Mouse (Mus musculus) midbrain, embryonic 16.5 days (tissue): ENCODE results near the gene Gm16253. TPM values are rescaled to one million over a fixed set of nuclear protein-coding genes. Genes with fewer than 3 reads are reported as not detected.

ENCODE experiments used
- ATAC-seq: fragments of 200-750 bp; cut with Nextera tagmentation; 2 replicates; pipeline ENCODE4 v1.8.0; 2017; ENCODE audit warnings: moderate TSS enrichment
- H3K27ac ChIP-seq: fragments of 300-500 bp; sonication (generic); 2 replicates; pipeline ENCODE4 v1.5.1; 2014; ENCODE audit warnings: mild to moderate bottlenecking, low read length, mixed read lengths
- H3K27me3 ChIP-seq: fragments of 300-500 bp; sonication (generic); 2 replicates; pipeline ENCODE4 v1.6.1; 2014; ENCODE audit warnings: low read depth, low read length, mixed read lengths; ENCODE audit not compliant: control insufficient read depth, insufficient read depth
- H3K36me3 ChIP-seq: fragments of 300-500 bp; sonication (generic); 2 replicates; pipeline ENCODE4 v1.6.1; 2014; ENCODE audit warnings: mild to moderate bottlenecking, low read length, moderate library complexity, mixed read lengths; ENCODE audit not compliant: control insufficient read depth, insufficient read depth
- H3K4me1 ChIP-seq: fragments of 300-500 bp; sonication (generic); 2 replicates; pipeline ENCODE4 v1.6.1; 2014; ENCODE audit warnings: mild to moderate bottlenecking, low read length, mixed read lengths; ENCODE audit not compliant: control insufficient read depth, insufficient read depth
- H3K4me2 ChIP-seq: fragments of 300-500 bp; sonication (generic); 2 replicates; pipeline ENCODE4 v1.6.1; 2014; ENCODE audit warnings: mild to moderate bottlenecking, low read length, mixed read lengths
- H3K4me3 ChIP-seq: fragments of 300-500 bp; sonication (generic); 2 replicates; pipeline ENCODE4 v1.5.1; 2014; ENCODE audit warnings: low read depth, mild to moderate bottlenecking, low read length, moderate library complexity, mixed read lengths
- H3K9ac ChIP-seq: fragments of 300-500 bp; sonication (generic); 2 replicates; pipeline ENCODE4 v1.6.1; 2014; ENCODE audit warnings: low read depth, low read length, mixed read lengths
- H3K9me3 ChIP-seq: fragments of 300-500 bp; sonication (generic); replicated peaks from 2 replicates; pipeline ENCODE4 v1.6.1; 2014; ENCODE audit warnings: mild to moderate bottlenecking, low read length, mixed read lengths; ENCODE audit not compliant: control insufficient read depth, poor library complexity, severe bottlenecking
- WGBS: fragments of 180-500 bp; shearing (Covaris S2); extraction: QIAGEN DNeasy Blood & Tissue Kit; methylation state at CpG from one replicate; pipeline ENCODE4 v1.1.7; 2014; 5-methylcytosine and 5-hydroxymethylcytosine counted together
- polyA plus RNA-seq: library from polyadenylated mRNA; unstranded; fragments of >200 nt; fragmentation: Nextera tagmentation; extraction: Ambion mirVana; gene quantifications from 2 replicates; pipeline ENCODE4 v1.2.1, GENCODE M21; 2015

Gene Gm16253
- polyA plus RNA-seq, 1 experiment from 2014 or later: 1.8 TPM

DNA sequence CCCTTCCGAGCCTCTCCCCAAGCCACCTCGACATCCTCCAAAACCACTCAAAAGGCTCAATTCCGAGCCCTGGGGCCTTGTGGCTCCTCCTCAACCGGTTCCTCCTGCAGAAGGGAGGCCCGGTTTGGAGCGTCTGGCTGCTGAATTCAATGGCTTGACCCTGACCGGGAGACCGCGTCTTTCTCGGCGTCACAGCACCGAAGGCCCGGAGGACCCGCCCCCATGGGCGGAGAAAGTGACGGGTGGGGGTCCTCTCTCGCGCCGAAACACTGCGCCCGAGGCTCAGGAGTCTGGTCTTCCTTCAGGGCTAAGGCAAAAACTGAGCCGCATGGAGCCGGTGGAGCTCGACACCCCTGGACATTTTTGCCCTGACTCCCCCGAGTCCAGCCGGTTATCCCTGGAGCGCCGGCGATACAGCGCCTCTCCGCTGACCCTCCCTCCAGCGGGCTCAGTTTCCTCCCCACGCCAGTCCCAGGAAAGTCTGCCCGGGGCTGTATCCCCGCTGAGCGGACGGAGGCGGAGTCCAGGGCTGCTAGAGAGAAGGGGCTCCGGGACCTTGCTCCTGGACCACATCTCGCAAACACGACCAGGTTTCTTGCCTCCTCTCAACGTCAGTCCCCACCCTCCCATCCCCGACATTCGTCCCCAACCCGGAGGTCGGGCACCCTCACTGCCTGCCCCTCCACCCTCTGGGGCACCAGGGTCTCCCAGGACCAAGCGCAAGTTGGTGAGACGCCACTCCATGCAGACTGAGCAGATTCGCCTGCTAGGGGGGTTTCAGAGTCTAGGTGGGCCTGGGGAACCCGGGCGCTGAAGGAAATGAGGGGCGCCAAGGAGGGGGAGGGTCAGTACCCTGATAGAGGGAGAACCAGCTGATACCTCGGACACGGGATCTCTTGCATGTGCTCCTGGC lies 21.6 kb downstream of the Gm16253 start:
- Histone ChIP-seq H3K9ac (peak overlapping the region; percentile 85), H3K4me1 (peaks cover 52% of the 10 kb centered on the region), H3K27ac (peak overlapping the region; percentile 66), H3K4me2 (peak overlapping the region; percentile 85), H3K27me3 (no peaks in the 10 kb centered on the region), H3K9me3 (no peaks in the 10 kb centered on the region), H3K4me3 (peak overlapping the region; percentile 57), H3K36me3 (no peaks in the 10 kb centered on the region)
- ATAC-seq: no peak
- WGBS: 1% methylated on average over 54 of the region's 54 CpGs

- no peak overlapping the region for H3K27ac ChIP-seq
Measured at GRCm38 (mm10) chr3:96599069-96599393, 22.2 kb downstream of the Gm16253 start.

GRCm38 (mm10) chr3:96599411-96599810 lies 22.6 kb downstream of the Gm16253 start:
- no peak overlapping the region for H3K27ac ChIP-seq
- no peaks in the 10 kb centered on the region for H3K36me3 ChIP-seq
- no peaks in the 10 kb centered on the region for H3K9me3 ChIP-seq
- peaks cover 62% of the 10 kb centered on the region for H3K4me1 ChIP-seq
- whole genome bisulfite sequencing: 74% methylated on average over 3 of the region's 3 CpGs
- H3K27me3 ChIP-seq: no peaks in the 10 kb centered on the region
- H3K4me2 ChIP-seq: no peak overlapping the region; the same call in 1 of the 2 replicates
- no peak for ATAC-seq
- H3K4me3 ChIP-seq: no peak overlapping the region
- no peak overlapping the region for H3K9ac ChIP-seq

More at GRCm38 (mm10) chr3:96599069-96599393, 22.2 kb downstream of the Gm16253 start:
- Histone ChIP-seq H3K9me3 (no peaks in the 10 kb centered on the region), H3K9ac (no peak overlapping the region; the same call in 1 of the 2 replicates), H3K27me3 (no peaks in the 10 kb centered on the region), H3K4me1 (peaks cover 58% of the 10 kb centered on the region), H3K4me2 (peak overlapping the region; percentile 85), H3K4me3 (no peak overlapping the region; the same call in 1 of the 2 replicates), H3K36me3 (no peaks in the 10 kb centered on the region)
- WGBS: 45% methylated on average over 8 of the region's 8 CpGs
- ATAC-seq: no peak

DNA sequence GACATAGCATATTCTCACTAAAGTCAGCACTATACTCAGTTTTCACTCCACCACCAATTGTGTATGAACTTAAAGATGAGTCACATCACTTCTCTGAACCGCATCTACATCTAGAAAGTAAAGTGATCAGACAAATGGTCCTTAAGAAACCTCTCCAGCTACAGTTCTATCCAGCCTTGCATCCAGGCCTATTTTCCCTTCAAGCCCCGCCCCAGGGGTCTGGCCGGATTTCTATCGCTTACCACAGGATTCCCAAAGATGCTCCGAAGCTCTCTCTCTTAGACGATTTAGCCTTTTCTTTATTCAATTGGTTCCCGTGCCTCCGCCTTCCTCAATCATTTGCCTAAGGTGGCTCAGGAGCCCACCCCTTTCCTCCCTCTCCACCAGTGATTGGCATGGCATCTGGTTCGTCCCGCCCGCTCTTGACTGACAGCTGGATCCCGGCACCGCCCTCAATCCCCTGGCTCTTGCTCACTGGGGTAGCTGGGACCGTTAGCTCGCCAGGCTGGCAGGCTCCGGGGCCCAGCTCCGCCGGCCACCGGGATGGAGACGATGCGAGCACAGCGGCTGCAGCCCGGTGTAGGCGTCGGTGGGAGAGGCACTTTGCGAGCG lies 24.0 kb downstream of the Gm16253 start, which contains the start of gene Lix1l:
Lix1l (plus strand) TSS at position 511 of the 612 bp plus-strand sequence.
- H3K4me1 ChIP-seq: peaks cover 65% of the 10 kb centered on the region
- H3K9me3 ChIP-seq: no peaks in the 10 kb centered on the region
- H3K27me3 ChIP-seq: no peaks in the 10 kb centered on the region
- H3K9ac ChIP-seq: peak within 1 kb of the TSS; percentile 95
- H3K4me2 ChIP-seq: peak within 1 kb of the TSS; percentile 88
- ATAC-seq: peak; percentile 93
- no peaks in the 10 kb centered on the region for H3K36me3 ChIP-seq
- H3K4me3 ChIP-seq: peak within 1 kb of the TSS; percentile 89
- WGBS: under 1% methylated on average over 27 of the region's 27 CpGs
- H3K27ac ChIP-seq: peak within 1 kb of the TSS; percentile 94

GRCm38 (mm10) chr3:96601251-96601787 lies 24.5 kb downstream of the Gm16253 start:
- Histone ChIP-seq H3K36me3 (no peaks in the 10 kb centered on the region), H3K4me1 (peaks cover 62% of the 10 kb centered on the region), H3K4me3 (peak overlapping the region; percentile 89), H3K27me3 (no peaks in the 10 kb centered on the region), H3K9ac (peak overlapping the region; percentile 95), H3K9me3 (no peaks in the 10 kb centered on the region), H3K27ac (peak overlapping the region; percentile 94), H3K4me2 (peak overlapping the region; percentile 88)
- peak; percentile 58 for ATAC-seq
- under 1% methylated on average over 18 of the region's 40 CpGs for WGBS

DNA sequence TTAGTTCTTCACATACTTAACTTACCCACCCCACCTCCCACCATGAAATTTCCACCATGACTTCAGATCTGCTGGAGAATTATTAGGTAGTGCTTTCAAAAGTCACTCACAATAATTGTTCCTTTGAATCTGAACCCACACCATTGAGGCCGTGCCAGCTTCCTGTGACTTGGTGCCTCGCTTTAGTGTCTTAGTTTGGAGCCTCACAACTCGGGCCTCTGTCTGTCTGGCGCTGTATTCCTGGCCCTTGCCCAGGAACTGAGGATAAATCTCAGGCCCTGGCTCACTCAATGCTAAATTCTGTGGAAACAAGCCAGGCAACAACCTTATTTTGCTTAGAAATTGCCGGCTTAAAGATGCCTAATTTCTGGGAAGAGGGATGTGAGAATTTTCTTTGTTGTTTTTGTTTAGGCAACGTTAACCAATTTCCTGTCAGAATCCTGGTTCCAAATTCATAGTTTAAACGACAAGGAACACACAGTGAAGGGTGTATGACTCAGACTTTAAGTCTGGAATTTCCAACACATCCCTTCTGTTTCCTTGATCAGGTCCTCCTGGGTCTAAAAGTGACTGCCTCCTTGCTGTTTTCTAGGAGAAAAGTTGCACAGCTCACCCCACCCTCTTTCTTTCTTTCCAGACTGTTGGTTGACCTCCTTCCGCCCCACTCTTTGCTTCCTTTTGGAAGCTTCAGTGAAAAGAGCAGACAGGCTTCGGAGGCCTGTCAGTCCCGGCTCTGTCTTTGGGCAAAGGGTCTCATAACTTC lies 25.3 kb downstream of the Gm16253 start:
- peak overlapping the region; percentile 95 for H3K9ac ChIP-seq
- H3K4me3 ChIP-seq: peak overlapping the region; percentile 89
- peaks cover 57% of the 10 kb centered on the region for H3K4me1 ChIP-seq
- no peak for ATAC-seq
- H3K27me3 ChIP-seq: no peaks in the 10 kb centered on the region
- H3K9me3 ChIP-seq: no peaks in the 10 kb centered on the region
- no peaks in the 10 kb centered on the region for H3K36me3 ChIP-seq
- peak overlapping the region; percentile 88 for H3K4me2 ChIP-seq
- H3K27ac ChIP-seq: peak overlapping the region; percentile 94
- 13% methylated on average over 10 of the region's 10 CpGs for WGBS

- peaks cover 57% of the 10 kb centered on the region for H3K4me1 ChIP-seq
- H3K9me3 ChIP-seq: no peaks in the 10 kb centered on the region
- H3K4me3 ChIP-seq: peak overlapping the region; percentile 89
- WGBS: 29% methylated on average over 5 of the region's 5 CpGs
- peak overlapping the region; percentile 88 for H3K4me2 ChIP-seq
- H3K27ac ChIP-seq: peak overlapping the region; percentile 72
- no peaks in the 10 kb centered on the region for H3K27me3 ChIP-seq
- H3K9ac ChIP-seq: peak overlapping the region; percentile 95
- H3K36me3 ChIP-seq: no peaks in the 10 kb centered on the region
- ATAC-seq: no peak
Measured at GRCm38 (mm10) chr3:96602704-96603084, 25.9 kb downstream of the Gm16253 start.

DNA sequence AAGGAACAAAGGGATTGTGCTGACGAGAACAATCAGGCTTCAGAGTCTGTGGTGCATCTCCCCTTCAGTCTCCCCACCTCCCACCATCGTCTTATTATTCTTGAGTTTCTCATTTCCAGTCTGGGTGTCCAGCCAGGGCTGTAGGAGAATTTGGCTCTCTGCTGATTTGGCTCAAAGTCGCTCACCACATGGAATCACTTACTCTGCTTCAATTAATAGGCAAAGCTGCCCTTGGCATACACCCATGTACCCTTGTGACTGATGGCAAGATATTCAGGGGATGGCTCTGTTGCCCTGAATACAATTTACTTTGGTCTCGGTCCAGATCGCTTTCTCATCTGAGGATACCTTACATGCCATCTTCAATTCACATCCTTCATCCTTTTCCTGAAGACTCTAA lies 26.5 kb downstream of the Gm16253 start:
- H3K27ac ChIP-seq: peak overlapping the region; percentile 72; the same call in 1 of the 2 replicates
- ATAC-seq: no peak

More for the DNA sequence above, 26.5 kb downstream of the Gm16253 start:
- Histone ChIP-seq H3K4me3 (peak overlapping the region; percentile 89), H3K4me1 (peaks cover 57% of the 10 kb centered on the region), H3K27me3 (no peaks in the 10 kb centered on the region), H3K9me3 (no peaks in the 10 kb centered on the region), H3K9ac (peak overlapping the region; percentile 95), H3K36me3 (no peaks in the 10 kb centered on the region), H3K4me2 (peak overlapping the region; percentile 88)
- 21% methylated on average over 5 of the region's 5 CpGs for WGBS
